Mouse (Mus musculus) heart, embryonic 12.5 days (tissue): ENCODE data around the gene Atg2a. TPM values are rescaled to one million over a fixed set of nuclear protein-coding genes. Genes with fewer than 3 reads are reported as not detected.

Experiments
- ATAC-seq: fragments of 200-750 bp; cut with Nextera tagmentation; 2 replicates; pipeline ENCODE4 v1.8.0; 2017; ENCODE audit warnings: moderate TSS enrichment, moderate library complexity; ENCODE audit not compliant: insufficient number of reproducible peaks, low FRiP score
- H3K27ac ChIP-seq: fragments of 300-500 bp; sonication (generic); 2 replicates; pipeline ENCODE4 v1.5.1; 2016; ENCODE audit warnings: mild to moderate bottlenecking, moderate library complexity; ENCODE audit not compliant: poor library complexity, severe bottlenecking
- H3K27me3 ChIP-seq: fragments of 300-500 bp; sonication (generic); replicated peaks from 2 replicates; pipeline ENCODE4 v1.6.1; 2016; ENCODE audit warnings: mild to moderate bottlenecking, moderate library complexity
- H3K36me3 ChIP-seq: fragments of 300-500 bp; sonication (generic); 2 replicates; pipeline ENCODE4 v1.6.1; 2016; ENCODE audit warnings: mild to moderate bottlenecking, moderate library complexity
- H3K4me1 ChIP-seq: fragments of 300-500 bp; sonication (generic); replicated peaks from 2 replicates; pipeline ENCODE4 v1.6.1; 2016; ENCODE audit warnings: mild to moderate bottlenecking
- H3K4me2 ChIP-seq: fragments of 300-500 bp; sonication (generic); 2 replicates; pipeline ENCODE4 v1.6.1; 2016; ENCODE audit warnings: mild to moderate bottlenecking, moderate library complexity
- H3K4me3 ChIP-seq: fragments of 300-500 bp; sonication (generic); 2 replicates; pipeline ENCODE4 v1.5.1; 2016; ENCODE audit warnings: mild to moderate bottlenecking
- H3K9ac ChIP-seq: fragments of 300-500 bp; sonication (generic); 2 replicates; pipeline ENCODE4 v1.6.1; 2016; ENCODE audit warnings: mild to moderate bottlenecking, moderate library complexity
- H3K9me3 ChIP-seq: fragments of 300-500 bp; sonication (generic); replicated peaks from 2 replicates; pipeline ENCODE4 v1.6.1; 2016; ENCODE audit warnings: mild to moderate bottlenecking, moderate library complexity
- WGBS: fragments of 180-500 bp; shearing (Covaris S2); methylation state at CpG from one replicate; pipeline ENCODE4 v1.1.7; 2016; 5-methylcytosine and 5-hydroxymethylcytosine counted together
- polyA plus RNA-seq: library from polyadenylated mRNA; unstranded; fragments of >200 nt; fragmentation: Nextera tagmentation; extraction: Ambion mirVana; gene quantifications from 2 replicates; pipeline ENCODE4 v1.2.1, GENCODE M21; 2016

The Atg2a gene
- polyA plus RNA-seq, 1 experiment from 2014 or later, result 10.9 TPM

DNA sequence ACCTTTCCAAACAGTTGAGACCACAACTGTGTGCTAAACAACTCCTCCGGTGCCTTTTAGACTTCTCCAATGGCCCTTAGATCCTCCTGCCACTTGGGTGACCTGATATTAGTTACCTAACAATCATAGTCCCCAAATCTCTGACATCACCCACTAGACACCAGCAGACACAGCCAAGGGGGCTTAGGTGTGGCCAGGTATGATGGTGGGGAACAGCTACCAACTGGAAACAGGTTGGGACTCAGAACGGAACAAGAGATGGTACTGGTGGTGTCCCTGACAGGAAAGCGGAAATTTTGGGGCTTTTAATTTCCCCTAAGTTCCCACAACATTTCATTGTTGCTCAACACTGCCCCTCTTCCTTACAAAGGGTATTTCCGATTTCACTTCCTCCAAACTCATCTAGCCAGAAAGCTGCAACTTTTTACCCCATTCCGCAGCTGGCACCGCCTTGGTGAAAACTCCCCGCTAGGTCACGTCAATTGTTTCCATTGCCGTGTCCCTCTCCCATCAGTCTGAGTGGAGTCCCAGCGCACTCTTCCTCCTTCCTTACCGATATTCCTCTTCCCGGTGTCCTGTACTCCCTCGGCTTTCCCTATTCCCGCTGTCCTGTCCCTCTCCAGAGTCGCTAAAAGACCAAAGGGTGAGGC is 34.4 kb downstream of the Atg2a start:
- H3K27ac ChIP-seq, result peak overlapping the region; percentile 72
- ATAC-seq, result no peak
- peaks cover 37% of the 10 kb centered on the region for H3K4me1 ChIP-seq

DNA sequence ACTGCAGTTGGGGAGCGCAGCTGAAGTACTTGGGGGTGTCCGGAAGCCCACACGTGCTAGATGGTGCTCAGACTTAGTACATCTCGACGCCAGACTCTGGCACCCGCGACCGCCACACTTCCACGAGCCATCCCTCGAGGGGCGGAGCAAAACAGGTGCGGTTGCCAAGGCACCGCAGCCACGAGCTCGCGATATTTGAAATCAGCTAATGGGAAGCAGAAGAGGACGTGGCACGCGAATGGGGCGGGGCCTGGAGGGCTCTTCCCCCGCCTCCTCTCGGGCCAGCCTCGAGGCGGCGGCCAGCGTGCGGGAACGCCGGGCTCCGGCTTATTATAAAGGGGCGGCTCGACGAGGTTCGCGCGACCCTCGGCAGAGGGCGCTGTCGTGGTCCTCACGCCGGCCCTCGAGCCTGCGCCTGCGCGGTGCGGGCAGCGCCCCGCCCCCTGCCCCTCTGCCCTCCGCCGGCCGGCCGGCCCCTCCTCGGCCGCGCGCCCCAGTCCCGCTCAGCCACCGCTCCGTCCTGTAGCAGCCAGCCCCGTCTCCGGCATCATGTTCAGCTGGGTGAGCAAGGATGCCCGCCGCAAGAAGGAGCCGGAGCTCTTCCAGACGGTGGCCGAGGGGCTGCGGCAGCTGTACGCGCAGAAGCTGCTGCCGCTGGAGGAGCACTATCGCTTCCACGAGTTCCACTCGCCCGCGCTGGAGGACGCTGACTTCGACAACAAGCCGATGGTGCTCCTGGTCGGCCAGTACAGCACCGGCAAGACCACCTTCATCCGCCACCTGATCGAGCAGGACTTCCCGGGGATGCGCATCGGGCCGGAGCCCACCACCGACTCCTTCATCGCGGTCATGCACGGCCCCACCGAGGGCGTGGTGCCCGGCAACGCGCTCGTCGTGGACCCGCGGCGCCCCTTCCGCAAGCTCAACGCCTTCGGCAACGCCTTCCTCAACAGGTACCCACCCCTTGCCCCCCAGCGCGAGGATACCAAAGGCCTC is 35.3 kb downstream of the Atg2a start, which contains the start of gene Ehd1:
Gene Ehd1, plus strand, starts transcription at position 300 of the 996 bp plus-strand sequence.
- peaks cover 45% of the 10 kb centered on the region for H3K4me1 ChIP-seq
- H3K27ac ChIP-seq, result peak within 1 kb of the TSS; percentile 88
- H3K27me3 ChIP-seq, result no peaks in the 10 kb centered on the region
- H3K4me3 ChIP-seq, result peak within 1 kb of the TSS; percentile 92
- H3K4me2 ChIP-seq, result peak within 1 kb of the TSS; percentile 89
- H3K36me3 ChIP-seq, result peaks cover 9% of the 10 kb centered on the region
- peak within 1 kb of the TSS; percentile 95 for H3K9ac ChIP-seq
- under 1% methylated on average over 104 of the region's 106 CpGs for WGBS
- peak; percentile 94 for ATAC-seq
- H3K9me3 ChIP-seq, result no peaks in the 10 kb centered on the region

More for the DNA sequence above, 34.4 kb downstream of the Atg2a start:
- H3K9me3 ChIP-seq, result no peaks in the 10 kb centered on the region
- H3K27me3 ChIP-seq, result 0 out of 2 replicates have a peak, but pooled peaks cover 2% of the 10 kb centered on the region
- H3K4me3 ChIP-seq, result peak overlapping the region; percentile 92
- H3K36me3 ChIP-seq, result peaks cover under 1% of the 10 kb centered on the region
- H3K4me2 ChIP-seq, result peak overlapping the region; percentile 89
- H3K9ac ChIP-seq, result peak overlapping the region; percentile 73
- 8% methylated on average over 15 of the region's 15 CpGs for WGBS

DNA sequence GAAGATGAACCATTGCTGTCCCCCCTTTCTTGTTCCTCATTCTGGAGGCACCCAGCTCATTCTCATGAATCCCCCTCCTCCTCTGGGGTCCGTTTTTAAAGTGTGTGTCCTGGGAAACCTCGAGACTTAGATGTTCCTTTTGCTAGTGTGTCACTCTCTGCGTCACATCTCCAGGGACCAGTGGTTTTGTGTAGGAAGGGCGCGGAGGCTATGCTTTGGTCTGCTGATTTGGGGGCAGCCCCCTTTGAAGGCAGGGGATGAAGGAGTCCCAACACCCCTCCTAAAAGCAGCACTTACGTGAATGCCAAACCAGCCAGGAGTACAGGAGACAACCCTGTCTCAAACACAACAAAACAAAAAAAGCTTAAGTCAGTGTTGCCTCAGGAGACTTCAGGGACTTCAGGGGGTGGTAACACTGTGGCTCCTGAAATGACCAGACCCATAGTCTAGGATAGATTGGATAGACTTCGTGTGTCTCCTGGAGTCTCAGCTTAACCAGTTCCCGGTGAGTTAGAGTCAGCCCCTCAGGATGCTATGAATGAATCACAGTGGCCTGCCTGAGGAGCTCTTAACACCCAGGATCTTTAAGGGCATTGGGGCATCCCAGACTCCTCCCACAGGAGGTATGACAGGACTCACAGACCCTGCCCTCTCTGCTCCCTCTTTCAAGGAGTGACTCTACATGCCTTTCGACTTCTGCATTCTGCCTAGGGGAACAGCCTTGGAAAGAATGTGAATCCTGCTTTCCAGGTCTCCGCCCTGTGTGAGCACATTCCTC is 36.4 kb downstream of the Atg2a start:
- H3K4me1 ChIP-seq, result peaks cover 52% of the 10 kb centered on the region
- ATAC-seq, result peak; percentile 53
- H3K9me3 ChIP-seq, result no peaks in the 10 kb centered on the region
- H3K36me3 ChIP-seq, result peaks cover 21% of the 10 kb centered on the region
- H3K9ac ChIP-seq, result peak overlapping the region; percentile 95
- peak overlapping the region; percentile 89 for H3K4me2 ChIP-seq
- peak overlapping the region; percentile 88 for H3K27ac ChIP-seq
- 2% methylated on average over 10 of the region's 10 CpGs for WGBS
- H3K27me3 ChIP-seq, result no peaks in the 10 kb centered on the region
- H3K4me3 ChIP-seq, result peak overlapping the region; percentile 92

DNA sequence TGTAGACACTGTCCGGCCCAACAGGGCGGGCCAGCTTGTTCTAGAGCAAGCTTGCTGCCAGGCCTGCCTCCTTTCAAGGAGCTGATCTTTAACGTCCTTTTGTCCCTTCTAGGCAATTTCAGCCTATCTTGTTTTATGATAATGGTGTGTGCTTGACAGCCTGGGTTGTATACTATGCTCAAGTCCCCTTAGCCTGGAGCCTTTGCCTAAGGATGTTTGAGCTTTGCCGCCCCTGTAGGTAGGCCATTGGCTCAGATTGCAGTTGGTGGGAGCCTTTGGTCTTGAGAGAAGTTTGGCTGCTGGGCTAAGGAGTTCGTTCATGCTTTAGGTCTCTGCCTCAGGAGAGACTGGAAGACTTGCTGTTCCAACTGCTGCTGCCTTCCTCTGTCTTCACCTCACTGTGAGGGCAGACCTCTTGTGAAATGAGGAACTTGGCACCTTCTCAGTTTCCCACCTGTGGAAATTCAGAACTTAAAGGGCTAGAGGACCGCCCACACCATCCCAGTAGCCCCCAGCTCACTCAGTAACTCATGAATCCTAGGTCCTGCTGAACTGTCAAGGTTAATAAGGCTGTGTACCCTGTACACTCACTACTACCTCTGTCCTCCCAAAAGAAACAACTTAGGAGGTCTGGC is 37.1 kb downstream of the Atg2a start:
- WGBS, result 23% methylated on average over 6 of the region's 6 CpGs
- H3K27ac ChIP-seq, result peak overlapping the region; percentile 88
- peak overlapping the region; percentile 89 for H3K4me2 ChIP-seq
- peak overlapping the region; percentile 95 for H3K9ac ChIP-seq
- ATAC-seq, result no peak
- H3K4me3 ChIP-seq, result peak overlapping the region; percentile 92
- H3K4me1 ChIP-seq, result peaks cover 59% of the 10 kb centered on the region
- no peaks in the 10 kb centered on the region for H3K9me3 ChIP-seq
- no peaks in the 10 kb centered on the region for H3K27me3 ChIP-seq
- peaks cover 28% of the 10 kb centered on the region for H3K36me3 ChIP-seq

DNA sequence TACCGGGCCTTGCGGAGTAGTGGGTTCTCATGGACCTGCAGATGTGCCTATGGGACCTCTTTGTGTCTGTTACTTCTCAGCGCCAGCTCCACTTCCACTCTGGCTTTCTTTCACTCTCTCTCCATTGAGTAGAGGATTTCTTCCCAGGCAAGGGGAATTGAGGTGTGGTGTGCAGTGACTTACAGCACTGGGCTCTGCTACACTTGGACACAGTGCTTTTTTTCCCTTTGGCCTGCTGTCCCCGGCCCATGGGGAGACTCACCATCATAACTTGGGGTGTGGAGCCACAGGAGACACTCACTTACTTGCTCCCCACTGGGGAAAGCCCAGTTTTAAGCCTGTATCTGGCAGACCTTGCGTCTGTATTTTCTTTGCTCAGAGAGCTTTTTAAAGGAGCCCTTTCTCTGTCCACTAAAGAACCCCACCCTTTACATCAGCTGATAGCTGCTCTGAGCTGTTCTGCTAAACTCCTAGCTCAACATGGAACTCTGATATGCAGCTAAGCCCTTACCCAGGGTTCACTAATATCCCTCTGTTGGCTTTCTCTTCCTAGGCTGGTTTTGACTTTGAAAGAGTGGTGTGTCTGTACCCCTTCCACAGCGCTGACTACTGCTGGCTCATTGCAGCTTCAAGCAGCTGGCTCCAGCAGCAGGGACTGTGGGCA is 38.1 kb downstream of the Atg2a start:
- H3K27me3 ChIP-seq, result no peaks in the 10 kb centered on the region
- peak overlapping the region; percentile 95 for H3K9ac ChIP-seq
- peaks cover 70% of the 10 kb centered on the region for H3K4me1 ChIP-seq
- H3K4me3 ChIP-seq, result peak overlapping the region; percentile 92
- peaks cover 31% of the 10 kb centered on the region for H3K36me3 ChIP-seq
- H3K4me2 ChIP-seq, result peak overlapping the region; percentile 89
- 66% methylated on average over 6 of the region's 6 CpGs for WGBS
- ATAC-seq, result no peak
- no peaks in the 10 kb centered on the region for H3K9me3 ChIP-seq
- H3K27ac ChIP-seq, result peak overlapping the region; percentile 88

DNA sequence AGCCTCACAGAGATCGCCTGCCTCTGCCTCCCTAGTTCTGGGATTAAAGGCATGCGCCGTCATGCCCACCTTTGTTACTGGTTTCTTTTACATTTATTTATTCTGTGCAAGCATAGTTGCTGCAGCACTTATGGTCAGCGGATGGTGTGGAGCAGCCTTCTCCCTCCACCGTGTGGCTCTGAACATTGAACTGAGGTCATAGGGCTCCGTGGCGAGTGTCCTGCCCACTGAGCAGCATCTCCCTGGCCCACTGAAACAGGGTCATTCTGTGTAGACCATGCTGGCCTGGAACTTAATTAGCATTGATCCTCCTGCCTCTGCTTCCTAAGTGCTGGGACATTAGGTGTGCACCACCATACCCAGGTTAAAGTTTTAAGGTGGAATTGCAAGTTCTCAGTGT is 39.1 kb downstream of the Atg2a start:
- no peak for ATAC-seq
- Histone ChIP-seq H3K4me1 (peaks cover 79% of the 10 kb centered on the region), H3K4me3 (no peak overlapping the region), H3K4me2 (peak overlapping the region; percentile 89), H3K9ac (peak overlapping the region; percentile 17; the same call in 1 of the 2 replicates), H3K27ac (no peak overlapping the region), H3K27me3 (no peaks in the 10 kb centered on the region), H3K9me3 (no peaks in the 10 kb centered on the region), H3K36me3 (peaks cover 31% of the 10 kb centered on the region)
- WGBS, result 83% methylated on average over 7 of the region's 7 CpGs

DNA sequence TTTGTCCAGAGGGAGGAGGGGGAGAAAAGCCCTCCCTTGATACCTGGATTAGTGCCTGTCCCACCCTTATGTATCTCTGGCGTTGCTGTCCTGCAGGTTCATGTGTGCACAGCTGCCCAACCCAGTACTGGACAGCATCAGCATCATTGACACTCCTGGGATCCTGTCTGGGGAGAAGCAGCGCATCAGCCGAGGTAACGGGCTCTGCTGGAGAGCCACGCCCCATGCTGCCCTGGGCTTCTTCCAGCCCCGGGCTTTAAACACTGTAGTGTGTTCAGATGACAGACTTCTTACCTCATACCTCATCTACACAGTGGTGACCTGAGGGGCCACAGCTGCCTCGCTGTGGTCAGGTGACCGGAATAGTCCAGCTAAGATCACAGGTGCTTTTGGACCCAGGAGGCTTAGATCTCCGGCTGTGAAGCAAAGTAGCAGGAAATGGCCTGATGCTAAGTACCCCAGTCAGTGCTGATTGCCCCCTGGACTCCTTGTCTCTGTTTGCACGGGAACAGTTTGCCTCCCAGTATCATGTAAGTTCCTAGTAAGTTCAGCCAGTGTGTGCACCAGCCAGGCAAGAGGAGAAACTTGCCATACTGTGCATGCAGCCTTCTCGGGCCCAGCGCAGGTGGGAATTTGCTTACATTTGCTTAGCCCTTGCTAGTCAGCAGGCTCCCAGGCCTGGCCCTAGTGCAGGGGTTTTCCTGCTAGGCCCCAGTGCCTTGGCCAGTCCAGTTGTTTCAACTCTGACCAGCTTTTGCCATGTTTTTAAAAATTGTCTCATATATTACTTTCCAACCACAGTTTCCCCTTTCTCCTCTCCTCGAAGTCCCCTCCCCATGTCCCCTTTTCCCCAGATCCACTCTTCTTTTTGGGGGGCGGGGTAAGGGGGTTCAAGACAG is 39.9 kb downstream of the Atg2a start:
- WGBS, result 71% methylated on average over 14 of the region's 14 CpGs
- H3K27ac ChIP-seq, result no peak overlapping the region
- H3K9ac ChIP-seq, result 0 out of 2 replicates have a peak overlapping the region, but pooled peaks have one; percentile 25
- no peaks in the 10 kb centered on the region for H3K9me3 ChIP-seq
- ATAC-seq, result no peak
- H3K4me1 ChIP-seq, result peaks cover 84% of the 10 kb centered on the region
- no peaks in the 10 kb centered on the region for H3K27me3 ChIP-seq
- peaks cover 32% of the 10 kb centered on the region for H3K36me3 ChIP-seq
- H3K4me2 ChIP-seq, result peak overlapping the region; percentile 89
- no peak overlapping the region for H3K4me3 ChIP-seq

DNA sequence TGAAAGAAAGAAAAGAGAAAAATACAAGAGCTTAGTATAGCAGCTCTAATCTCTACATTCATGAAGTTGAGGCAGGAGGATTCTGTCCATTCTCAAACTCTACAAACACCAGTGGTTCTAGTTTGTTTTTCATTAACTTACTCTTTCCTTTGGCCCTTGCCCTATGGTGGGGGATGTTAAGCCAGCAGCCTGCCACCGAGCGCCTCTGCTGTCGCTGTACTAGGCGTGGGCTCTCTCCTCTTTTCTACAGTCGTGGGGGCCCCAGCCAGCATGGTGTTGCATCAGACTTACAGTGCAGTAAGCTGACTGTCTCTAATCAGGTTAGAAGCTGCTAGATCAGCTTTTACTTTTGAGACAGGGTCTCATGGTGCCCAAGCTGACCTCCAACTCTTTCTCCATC is 41.5 kb downstream of the Atg2a start:
- H3K27me3 ChIP-seq, result no peaks in the 10 kb centered on the region
- 0 out of 2 replicates have a peak overlapping the region, but pooled peaks have one; percentile 39 for H3K9ac ChIP-seq
- no peak overlapping the region for H3K27ac ChIP-seq
- H3K9me3 ChIP-seq, result no peaks in the 10 kb centered on the region
- 68% methylated on average over 5 of the region's 5 CpGs for WGBS
- H3K36me3 ChIP-seq, result peaks cover 43% of the 10 kb centered on the region
- H3K4me2 ChIP-seq, result no peak overlapping the region
- peaks cover 96% of the 10 kb centered on the region for H3K4me1 ChIP-seq
- H3K4me3 ChIP-seq, result no peak overlapping the region
- no peak for ATAC-seq

DNA sequence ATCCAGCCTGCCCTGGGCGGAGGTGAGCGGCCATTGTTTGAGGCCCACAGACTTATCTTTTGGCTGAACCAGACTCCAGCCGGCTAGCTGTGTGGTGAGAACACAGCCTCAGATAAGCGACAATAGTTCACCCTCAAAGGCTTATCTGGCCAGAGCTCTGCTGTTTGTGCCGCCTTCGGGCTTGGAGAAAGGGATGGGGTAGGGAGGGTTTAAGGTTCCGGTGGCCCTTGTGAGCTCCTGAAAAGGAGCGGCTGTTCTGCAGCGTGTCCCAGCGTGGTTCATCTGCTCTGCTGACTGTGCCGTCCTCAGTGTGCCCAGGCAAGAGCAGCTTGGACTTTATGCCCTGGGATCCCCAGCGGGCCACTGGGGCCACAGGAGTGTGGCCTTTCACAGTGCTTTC is 43.0 kb downstream of the Atg2a start:
- Histone ChIP-seq H3K4me1 (peaks cover 92% of the 10 kb centered on the region), H3K4me2 (peak overlapping the region; percentile 54), H3K9me3 (no peaks in the 10 kb centered on the region), H3K27ac (peak overlapping the region; percentile 92), H3K9ac (peak overlapping the region; percentile 54), H3K4me3 (peak overlapping the region; percentile 15), H3K27me3 (no peaks in the 10 kb centered on the region), H3K36me3 (peaks cover 45% of the 10 kb centered on the region)
- ATAC-seq, result peak; percentile 83
- 12% methylated on average over 12 of the region's 12 CpGs for WGBS
